Mouse (Mus musculus): Measurements from ENCODE around the gene Ei24.

DNA sequence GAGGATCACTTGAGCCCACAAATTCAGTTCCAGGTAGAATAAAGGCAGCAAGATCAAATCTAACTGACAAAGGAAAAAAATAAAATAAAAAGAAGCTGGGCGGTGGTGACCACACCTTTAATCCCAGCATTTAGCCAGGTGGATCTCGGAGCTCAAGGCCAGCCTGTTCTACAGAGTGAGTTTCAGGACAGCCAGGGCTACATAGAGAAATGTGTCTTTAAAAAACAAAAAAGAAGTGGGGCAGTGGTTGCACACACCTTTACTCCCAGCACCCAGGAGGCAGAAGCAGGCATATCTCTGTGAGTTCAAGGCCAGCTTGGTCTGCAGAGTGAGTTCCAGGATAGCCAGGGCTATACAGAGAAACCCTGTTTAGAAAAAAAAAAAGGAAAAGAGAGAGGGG lies 4.8 kb upstream of the Ei24 start:
- TF ChIP-seq EP300 (IDR thresholded peaks at IDR 0.05; ENCODE audit: low read depth) (no peak), CTCF (IDR thresholded peaks at IDR 0.05; ENCODE audit: low read depth) (no peak)

All from liver, embryonic 14.5 days (tissue).